Mouse (Mus musculus): ENCODE results near the gene Mfsd4b3.
"Not testable (repeated sequence)": the region's sequence is repeated elsewhere in the genome, so short reads cannot be mapped to it uniquely, and the experiment has no call there.

Mfsd4b3 gene

DNA sequence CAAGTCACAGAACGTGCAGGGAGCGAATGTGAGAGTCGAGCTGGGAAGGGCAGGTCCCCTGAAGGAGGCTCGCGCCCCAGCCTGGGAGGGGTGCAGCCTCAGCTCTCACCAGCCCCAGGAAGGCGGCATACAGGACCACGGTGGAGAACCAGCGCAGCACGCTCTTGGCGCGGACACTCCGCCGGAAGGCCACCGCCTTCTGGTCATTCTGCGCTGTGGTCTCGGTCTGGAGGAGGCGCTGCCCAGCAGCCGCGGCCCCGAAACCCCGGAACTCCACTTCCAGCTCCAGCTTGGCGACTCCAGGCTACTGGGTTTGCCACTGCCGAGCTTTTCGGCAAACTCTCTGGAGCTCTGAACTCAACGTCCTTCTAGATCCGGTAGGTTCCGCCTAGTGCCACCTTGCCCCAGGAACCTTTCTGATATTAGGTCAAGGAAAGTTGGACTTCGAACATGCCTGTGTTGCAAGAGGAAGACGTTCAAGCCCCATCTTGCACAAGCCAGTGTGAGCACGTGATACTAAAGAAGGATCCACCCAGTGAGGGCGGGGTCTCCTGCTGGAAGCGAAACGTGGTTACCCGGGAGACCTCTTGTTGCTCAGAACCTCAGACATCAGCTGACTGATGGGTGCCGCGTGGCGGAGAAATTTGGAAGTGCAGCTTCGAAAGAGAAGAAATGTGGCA is at the start of gene Mfsd4b3:
Mfsd4b3 (minus strand) TSS at position 393 of the 680 bp plus-strand sequence.
- peak; percentile 86 for DNase-seq (ENCODE audit: low read depth, low spot score)

DNA sequence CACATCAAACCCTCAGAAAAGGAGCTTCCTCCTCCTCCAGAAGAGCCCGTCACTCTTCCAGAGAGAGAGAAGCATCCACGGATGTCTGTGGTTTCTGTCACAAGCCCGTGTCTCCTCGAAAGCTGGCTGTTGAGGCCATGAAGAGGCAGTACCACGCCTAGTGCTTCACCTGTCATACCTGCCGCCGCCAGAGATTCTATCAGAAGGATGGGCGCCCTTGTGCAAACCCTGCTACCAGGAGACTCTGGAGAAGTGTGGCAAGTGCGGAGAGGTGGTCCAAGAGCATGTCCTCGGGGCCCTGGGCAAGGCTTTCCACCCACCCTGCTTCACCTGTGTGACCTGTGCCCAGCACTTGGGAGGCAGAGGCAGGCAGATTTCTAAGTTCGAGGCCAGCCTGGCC is 49.6 kb upstream of the Mfsd4b3 start:
- DNase-seq (ENCODE audit: low read depth, low spot score): no peak

DNA sequence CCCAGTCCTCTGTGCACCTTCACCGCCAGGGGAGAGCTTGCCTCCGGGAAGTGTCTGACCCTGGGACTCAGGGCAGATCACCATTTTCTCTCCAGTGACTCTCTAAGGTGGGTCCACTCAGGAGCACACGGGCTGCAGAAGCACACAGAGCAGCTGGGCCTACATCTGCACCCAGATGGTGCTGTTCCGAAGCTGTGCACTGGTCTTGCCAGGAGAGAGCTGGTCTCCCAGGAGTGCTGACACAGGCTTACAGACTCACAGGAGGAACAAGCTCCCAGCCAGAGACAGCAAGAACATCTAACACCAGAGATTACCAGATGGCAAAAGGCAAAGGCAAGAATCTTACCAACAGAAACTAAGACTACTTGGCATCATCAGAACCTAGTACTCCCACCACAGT is 48.9 kb upstream of the Mfsd4b3 start:
- DNase-seq (ENCODE audit: low read depth, low spot score): not testable (repeated sequence)

DNA sequence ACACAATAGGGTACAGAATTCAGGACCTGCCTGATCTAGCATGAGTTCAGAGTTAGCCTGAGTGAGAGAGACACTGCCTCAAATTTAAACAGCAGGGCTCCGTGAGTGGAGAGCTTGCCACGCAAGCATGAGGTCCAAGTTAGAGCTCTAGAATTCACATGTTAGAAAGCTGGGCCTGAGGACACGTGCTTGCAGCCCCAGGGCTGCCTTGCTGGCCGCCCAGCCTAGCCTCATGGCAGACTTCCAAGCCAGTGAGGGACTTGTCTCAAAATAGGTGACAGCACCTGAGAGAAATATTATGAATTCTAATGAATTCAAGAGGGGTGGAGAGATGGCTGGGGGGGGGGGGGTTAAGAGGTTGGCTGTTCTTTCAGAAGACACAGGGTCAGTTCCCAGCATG is 48.0 kb upstream of the Mfsd4b3 start:
- DNase-seq (ENCODE audit: low read depth, low spot score): no peak

DNA sequence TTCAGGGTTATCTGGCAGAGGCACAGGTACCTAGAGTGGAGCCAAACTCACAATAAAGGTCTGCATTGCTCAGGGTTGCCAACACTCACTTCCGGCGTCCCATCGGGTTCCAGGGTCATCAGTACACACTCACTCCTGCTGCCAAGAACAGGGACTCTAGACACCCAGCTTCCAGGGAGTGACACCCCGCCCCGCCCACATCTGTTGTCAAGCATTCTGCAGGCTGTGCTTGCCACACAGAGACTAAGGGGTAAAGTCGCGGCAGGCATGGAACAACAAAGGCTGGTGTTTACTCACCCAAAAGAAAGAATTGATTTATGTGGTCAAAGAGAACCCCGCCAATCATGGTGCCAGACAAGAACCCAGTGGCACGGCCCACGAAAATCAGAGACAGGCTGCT is 47.0 kb upstream of the Mfsd4b3 start:
- DNase-seq (ENCODE audit: low read depth, low spot score): no peak

DNA sequence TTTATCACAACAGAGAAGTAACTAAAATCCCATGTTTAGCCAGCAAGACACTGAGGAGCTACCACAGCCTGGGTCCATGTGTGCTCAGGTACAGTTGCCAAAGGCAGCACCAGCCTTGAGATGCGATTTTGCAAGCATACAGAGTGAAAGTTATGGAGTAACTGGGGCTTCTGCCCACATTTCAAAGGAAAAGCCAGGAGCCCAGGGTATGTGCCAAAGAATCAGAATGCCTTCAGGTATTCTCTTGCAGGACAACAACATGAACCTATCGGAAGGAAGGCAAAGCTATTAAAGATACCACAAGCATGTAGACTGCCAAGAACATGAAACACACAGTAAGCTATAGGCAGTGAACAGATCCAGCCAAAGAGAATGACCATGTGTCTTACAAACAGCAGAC is 40.8 kb upstream of the Mfsd4b3 start:
- DNase-seq (ENCODE audit: low read depth, low spot score): no peak

DNA sequence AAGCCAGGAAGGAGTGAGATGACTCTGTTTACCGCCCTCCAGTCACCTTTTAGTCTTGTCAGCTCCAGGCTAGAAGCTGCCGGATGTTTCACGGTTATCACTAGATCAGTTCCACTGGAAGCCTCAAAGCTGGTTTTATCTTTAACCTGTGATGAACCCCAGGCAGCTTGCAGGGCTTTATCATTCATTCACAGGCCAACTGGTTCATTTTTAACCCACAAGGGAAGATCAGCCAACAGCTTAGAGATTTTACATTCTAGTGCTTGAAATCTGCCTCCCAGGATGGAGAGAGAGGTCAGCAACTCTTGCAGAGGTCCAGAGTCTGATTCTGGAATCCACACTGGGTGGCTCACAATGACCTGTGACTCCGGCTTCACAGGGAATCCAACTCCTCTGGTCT is 31.2 kb upstream of the Mfsd4b3 start:
- DNase-seq (ENCODE audit: low read depth, low spot score): no peak

DNA sequence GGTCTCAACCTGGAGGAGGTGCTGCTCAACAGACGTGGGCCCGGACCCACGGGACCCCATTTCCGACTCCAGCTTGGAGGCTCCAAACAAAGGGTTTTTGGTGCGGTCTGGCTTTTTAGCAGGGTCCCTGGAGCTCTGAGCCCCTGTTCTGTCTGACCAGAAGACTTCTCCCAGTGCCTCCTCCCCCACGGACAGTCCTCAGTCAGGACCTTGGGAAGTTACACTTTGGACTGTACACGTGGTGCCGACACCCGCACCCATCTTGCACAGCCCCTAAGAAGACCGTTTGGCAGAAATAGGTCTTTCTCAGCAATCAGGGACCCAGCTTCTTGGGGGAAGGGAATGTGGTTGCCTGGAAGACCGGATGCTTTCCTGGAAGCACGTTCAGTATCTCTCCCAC is 26.5 kb upstream of the Mfsd4b3 start, which contains the start of gene Mfsd4b5:
Mfsd4b5 (minus strand) TSS at position 181 of the 400 bp plus-strand sequence.
- no peak for DNase-seq (ENCODE audit: low read depth, low spot score)

DNA sequence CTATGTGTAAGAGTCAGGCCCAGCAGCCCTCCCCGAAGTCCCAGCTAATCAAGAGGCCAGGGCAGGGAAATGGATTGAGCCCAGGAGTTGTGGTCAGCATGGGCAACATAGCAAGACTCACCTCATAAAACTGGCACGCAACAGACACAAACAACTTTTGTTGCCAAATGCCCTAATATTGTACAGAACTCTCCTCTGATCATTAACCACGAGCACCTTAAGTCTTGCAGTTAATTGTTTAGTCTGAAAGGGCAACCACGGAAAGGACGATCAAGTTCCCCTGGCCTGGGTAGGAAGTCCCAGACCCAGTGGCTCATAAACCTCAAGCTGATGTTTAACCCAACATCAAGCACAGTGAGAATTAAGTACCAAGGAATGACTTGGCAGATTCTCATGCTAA is 22.7 kb upstream of the Mfsd4b3 start:
- DNase-seq (ENCODE audit: low read depth, low spot score): no peak

DNA sequence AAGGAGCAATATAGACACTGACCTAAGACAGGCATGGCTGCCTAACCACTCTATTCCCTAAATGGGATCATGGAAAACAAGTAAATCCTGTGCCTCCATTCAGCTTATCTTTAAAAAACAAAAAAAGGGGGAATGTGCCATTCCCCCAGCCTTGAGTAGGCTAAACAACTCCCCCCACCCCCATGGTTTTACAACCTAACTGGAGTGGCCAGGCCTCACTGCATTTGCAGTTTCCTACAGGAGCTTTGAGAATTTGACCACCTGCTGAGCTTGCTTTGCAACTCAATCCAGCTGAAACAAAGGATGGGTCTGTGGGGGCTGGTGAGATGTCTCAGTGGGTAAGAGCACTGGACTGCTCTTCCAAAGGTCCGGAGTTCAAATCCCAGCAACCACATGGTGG is 18.3 kb upstream of the Mfsd4b3 start:
- no peak for DNase-seq (ENCODE audit: low read depth, low spot score)

DNA sequence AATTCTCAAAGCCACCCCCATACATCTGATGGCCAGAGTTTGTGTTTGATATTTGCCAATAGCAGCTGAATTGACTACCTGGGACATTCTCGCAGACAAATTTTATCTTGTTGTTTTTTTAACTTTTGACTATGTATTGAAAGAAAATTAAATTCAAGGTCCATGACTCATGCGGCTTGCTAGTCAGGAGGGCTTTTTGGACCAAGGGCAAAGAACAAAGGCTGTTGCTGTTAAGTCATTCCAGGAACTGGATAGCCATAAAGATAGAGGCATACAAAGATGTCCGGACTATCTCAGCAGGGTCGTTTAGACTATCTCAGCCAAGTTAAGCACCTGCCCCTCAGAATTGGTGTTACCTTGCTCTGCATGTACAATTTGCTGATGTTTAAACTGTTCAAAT is 17.4 kb upstream of the Mfsd4b3 start:
- DNase-seq (ENCODE audit: low read depth, low spot score): no peak

DNA sequence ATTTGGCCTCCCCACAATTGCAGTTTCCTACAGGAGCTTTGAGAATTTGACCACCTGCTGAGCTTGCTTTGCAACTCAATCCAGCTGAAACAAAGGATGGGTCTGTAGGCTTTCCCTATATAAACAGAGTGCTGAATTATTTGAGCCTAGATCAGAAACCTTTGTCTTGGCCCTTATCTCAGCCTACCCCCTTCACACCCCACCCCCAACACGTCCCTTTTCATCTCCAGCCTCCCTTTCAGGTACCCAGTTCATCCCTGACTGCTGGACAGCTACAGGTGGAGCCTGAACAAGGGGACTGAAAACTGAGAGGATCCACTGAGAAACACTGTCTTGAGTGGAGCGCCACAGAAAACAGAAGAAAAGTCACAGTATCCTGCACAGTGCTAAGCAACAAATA is 15.8 kb upstream of the Mfsd4b3 start:
- no peak for DNase-seq (ENCODE audit: low read depth, low spot score)

DNA sequence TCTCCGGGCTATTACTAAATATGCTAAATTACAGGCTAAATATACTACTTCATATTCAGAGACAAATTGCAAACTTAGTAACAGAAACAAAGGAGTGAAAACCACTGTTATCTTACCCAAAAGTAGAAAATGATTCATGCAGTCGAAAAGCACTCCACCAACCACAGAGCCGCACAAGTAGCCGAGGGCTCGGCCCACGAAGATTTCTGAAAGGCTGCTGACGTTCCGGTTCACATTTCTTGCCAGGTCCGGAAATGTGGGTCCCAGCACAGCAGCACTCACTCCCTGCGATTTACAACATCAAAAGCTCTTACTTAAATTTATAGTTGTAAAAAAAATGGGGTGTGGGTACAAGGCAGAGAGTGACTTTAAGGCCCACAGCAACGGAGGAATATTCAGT is 15.0 kb upstream of the Mfsd4b3 start:
- no peak for DNase-seq (ENCODE audit: low read depth, low spot score)

DNA sequence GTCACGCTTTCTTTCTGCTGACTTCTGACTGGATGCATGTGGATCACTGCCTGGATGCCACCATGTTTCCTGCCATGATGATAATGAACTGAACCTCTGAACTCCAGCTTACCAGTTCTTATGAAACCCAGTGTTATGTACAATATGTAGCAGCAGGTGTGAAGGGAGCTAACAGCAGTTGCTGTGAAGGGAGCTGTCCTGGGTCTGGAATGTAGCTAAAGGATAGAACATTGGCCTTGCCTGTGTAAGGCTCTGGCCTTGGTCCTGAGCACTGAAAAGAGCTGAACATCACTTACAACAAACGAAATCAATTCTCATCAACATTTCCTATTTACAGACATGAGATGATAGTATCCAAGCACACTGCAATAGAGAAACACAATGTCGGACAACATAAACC is 7.6 kb upstream of the Mfsd4b3 start:
- DNase-seq (ENCODE audit: low read depth, low spot score): no peak

DNA sequence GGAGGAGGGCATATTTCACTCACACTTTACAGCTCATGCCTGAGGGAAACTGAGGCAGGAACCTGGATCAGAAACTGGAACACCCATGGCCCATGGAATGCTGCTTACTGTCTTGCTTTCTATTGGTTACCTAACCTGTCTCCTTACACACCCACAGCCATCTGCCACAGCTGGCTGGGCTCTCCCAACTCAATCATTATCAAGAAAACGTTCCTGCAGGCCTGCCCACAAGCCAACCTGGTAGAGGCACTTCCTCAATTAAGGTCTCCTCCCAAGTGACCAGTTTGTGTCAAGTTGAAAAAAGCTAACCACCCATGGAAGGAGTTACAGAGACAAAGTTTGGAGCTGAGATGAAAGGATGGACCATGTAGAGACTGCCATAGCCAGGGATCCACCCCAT is 2.0 kb upstream of the Mfsd4b3 start:
- no peak for DNase-seq (ENCODE audit: low read depth, low spot score)

DNA sequence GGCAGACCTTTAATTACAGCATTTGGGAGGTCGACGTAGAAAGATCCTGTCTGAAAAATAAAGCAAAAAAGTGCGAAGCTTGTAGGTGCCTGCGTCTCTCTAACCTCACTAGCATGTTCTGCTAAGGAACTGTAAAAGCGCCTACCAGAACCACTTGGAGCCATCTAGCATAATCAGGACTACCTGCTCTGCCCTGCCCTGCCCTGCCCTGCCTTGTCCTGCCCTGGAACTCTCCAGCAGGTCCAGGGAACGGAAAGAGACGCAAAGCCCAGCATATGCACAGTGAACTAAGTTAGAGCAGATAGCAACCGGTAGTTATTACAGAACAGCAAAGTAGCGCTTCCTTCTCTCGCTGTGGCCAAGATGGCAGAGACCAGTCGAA is 479 bp upstream of the Mfsd4b3 start:
- no peak for DNase-seq (ENCODE audit: low read depth, low spot score)

DNA sequence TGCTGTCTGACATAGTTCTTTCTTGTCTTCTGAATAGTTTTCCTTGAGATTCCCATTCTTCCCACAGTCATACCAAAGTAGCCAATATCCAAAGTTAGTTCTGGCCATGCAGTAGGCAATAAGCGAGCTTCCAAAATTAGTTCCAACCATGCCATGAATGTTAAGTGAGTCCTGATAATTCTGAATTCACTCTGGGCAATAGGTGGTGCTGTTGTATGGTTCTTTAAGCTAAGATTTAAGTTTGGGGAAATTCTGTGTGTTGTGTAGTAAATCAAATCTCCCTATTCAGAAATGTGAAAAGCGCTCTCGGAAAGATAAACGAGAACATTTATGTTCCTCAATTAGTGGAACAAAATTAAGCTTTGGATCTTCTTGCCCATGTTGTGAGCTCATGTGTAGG is 1.7 kb downstream of the Mfsd4b3 start:
- DNase-seq (ENCODE audit: low read depth, low spot score): no peak

DNA sequence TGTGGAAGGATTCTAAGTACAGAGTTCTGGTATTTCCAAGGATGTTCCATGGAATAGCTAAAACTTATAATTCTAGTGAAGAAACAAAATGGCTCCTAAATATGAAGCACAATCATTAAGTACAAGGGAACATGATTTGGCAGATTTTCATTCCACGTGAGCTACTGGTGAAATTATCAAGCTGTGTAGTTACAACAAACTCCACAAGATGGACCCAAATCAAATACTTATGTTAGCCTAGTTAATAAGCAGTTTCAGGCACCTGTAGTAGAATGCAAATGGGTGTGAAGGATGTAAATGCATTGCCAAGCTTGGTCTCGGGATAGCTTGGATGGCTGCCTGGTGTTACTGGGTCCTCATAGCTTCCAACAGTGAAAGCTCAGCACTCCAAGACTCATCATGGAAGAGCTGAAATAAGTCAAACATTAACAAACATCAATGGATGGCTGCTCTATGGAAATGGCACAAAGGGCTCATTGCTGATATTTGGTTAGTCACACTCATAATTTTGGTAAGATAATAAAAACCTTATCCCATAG is 3.5 kb downstream of the Mfsd4b3 start:
- DNase-seq (ENCODE audit: low read depth, low spot score): no peak

DNA sequence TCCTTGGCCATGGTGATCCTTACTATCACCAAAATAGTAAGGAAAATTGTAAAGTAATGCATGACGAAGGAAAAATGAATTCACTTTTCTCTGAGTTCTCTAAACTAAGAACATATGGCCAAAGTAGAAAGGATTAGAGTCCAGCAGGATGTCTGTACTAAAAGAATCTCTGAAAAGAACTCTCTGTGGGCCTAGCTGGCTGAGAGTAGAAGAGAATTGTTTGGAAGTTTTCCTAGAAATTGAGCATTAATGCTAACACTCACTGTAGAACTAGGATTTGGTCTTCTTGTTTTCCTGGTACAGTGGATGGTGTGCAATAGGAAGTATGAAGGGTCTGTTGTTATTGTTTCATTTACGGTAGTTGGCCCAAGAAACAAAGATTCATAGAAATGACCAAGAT is 4.8 kb downstream of the Mfsd4b3 start:
- DNase-seq (ENCODE audit: low read depth, low spot score): no peak

DNA sequence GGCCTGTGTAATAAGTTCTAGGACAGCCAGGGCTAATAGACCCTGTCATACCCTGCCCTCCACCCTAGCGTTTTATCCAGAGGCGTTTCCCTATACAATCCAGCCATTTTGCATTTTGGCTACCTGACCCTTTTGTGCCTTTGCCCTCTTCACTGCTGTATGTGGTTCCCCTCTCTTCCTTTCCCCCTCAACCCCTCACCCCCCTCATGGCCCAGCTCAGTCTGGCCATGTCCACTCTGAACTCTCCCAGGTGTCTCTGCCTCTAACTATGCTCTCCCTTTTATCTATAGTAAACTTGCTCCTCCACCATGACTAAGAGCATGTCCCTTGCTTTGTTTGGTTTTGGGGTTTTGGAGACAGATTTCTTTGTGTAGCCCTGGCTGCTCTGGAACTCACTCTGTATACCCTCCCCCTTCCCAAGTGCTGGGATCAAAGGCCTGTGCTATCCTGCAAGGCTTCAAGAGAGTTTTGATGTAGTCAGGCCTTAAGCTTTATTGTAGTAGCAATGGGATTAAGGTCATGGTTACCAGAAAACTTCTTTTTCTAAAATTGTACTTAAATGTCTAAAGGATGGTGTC is 10.5 kb downstream of the Mfsd4b3 start:
- no peak for DNase-seq (ENCODE audit: low read depth, low spot score)

DNA sequence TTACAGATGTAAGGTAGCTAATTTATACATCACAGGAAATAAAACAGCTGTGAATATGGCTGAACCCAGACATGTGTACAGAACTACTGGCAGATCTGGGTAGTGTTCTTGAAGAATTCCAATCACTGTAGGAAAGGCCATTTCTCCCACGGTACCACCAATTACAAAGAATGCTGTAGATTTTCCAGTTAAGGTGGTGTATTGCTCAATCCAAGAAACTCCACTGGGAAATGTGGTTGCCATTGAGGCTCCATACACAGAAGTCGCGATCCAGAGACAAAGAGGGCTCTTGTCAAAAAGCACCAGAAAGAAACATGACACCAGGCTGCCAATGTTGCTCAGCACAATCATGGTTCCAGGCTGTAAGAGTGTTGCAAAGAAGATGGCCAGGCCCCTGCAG is 12.8 kb downstream of the Mfsd4b3 start:
- DNase-seq (ENCODE audit: low read depth, low spot score): not testable (repeated sequence)

DNA sequence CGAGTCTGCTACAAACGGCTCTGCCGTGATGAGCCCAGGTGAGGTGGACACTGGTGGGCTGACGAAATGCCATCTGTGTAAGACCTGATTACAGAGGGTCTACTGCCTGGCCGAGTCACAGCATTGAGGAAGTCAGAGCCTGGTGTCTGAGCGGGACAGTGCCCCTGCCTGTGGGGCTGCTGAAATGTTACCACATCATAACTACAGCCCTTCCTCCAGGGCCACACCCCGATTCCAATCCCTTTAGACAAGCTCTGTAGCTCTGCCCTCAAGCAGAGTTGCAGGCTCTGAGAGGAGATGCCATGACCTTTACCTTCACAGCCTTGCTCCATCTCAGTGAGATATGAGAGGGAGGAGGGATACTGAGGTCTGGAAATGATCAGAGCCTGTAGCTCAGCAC is 23.4 kb downstream of the Mfsd4b3 start:
- DNase-seq (ENCODE audit: low read depth, low spot score): no peak

DNA sequence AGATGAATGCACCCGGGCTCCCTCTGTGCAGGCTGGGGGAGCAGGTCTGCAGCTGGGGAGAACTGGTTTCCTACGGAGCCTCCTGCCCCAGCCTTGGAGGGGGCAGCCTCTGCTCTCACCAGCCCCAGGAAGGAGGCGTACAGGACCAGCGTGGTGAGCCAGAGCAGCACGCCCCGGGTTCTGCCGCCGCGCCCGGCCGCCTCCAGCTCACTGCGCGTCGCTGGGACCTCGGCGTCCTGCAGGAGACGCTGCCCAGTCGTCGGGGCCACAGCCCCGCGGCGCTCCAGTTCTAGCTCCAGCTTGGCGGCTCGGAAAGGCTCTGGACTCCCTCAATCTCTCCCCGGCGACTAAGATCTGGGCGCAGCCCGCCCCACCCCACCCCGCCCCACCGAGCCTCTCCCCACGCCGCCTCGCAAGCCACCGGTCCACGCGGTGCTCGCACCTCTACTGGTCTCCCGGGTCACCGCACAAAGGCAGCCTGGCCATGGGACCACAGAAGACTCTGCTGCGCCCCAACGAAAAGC is 33.3 kb downstream of the Mfsd4b3 start, which contains the start of gene Mfsd4b2:
Mfsd4b2 (minus strand) TSS at position 308 of the 524 bp plus-strand sequence.
- no peak for DNase-seq (ENCODE audit: low read depth, low spot score)

Data from WW6 (cell line).